Mouse (Mus musculus) C2C12 (cell line): Measurements from ENCODE around the gene Hes7.

Experiments
- CEBPB ChIP-seq: IDR thresholded peaks from one replicate; pipeline ENCODE4 v1.6.1; 2011; ENCODE audit warnings: low read depth, mild to moderate bottlenecking, control low read depth, moderate library complexity
- CTCF ChIP-seq: IDR thresholded peaks from one replicate; pipeline ENCODE4 v1.5.1; 2011; ENCODE audit not compliant: control insufficient read depth, insufficient read depth, insufficient read length
- FOSL1 ChIP-seq: IDR thresholded peaks from one replicate; pipeline ENCODE4 v1.8.0; 2011; ENCODE audit warnings: mild to moderate bottlenecking, low read length; ENCODE audit not compliant: poor library complexity, insufficient read depth, severe bottlenecking
- MAX ChIP-seq: IDR thresholded peaks from one replicate; pipeline ENCODE4 v1.6.1; 2011; ENCODE audit warnings: mild to moderate bottlenecking, control low read depth
- MYOD1 ChIP-seq: IDR thresholded peaks from one replicate; pipeline ENCODE4 v1.6.1; 2011; ENCODE audit warnings: low read depth; ENCODE audit not compliant: control insufficient read depth, insufficient read length
- USF1 ChIP-seq: IDR thresholded peaks from one replicate; pipeline ENCODE4 v1.6.1; 2011; ENCODE audit warnings: low read depth, mild to moderate bottlenecking, control low read depth, moderate library complexity

- TF ChIP-seq CTCF (no peak), USF1 (no peak), MAX (no peak), MYOD1 (no peak), CEBPB (no peak), FOSL1 (no peak)
Observed at GRCm38 (mm10) chr11:69077316-69077715, 42.9 kb upstream of the Hes7 start.
